Mouse (Mus musculus) R1 (cell line): ENCODE measurements at regions not wholly inside any gene's neighbourhood (a gene's known extent, or its start where the extent isn't known, plus 50 kb on each side); places are given as distances from the start of the nearest gene placed in this dataset.
A peak's percentile ranks its signal among the peaks of the same experiment; 100 is the strongest.
"Not testable (repeated sequence)": the region's sequence is repeated elsewhere in the genome, so short reads cannot be mapped to it uniquely, and the experiment has no call there.

Experiments used
- DNase-seq: peaks from one replicate; pipeline ENCODE4 v3.0.0-alpha.2; 2018; ENCODE audit warnings: low read depth, low spot score

GRCm38 (mm10) chr11:12589757-12590373 is 125.1 kb upstream of the Cobl start:
- no peak for DNase-seq

GRCm38 (mm10) chr11:12584851-12585680 is 120.3 kb upstream of the Cobl start:
- not testable (repeated sequence) for DNase-seq

- peak; percentile 58 for DNase-seq
Measured at GRCm38 (mm10) chr11:12578999-12579576, 114.3 kb upstream of the Cobl start.

GRCm38 (mm10) chr11:12559663-12560062 is 94.9 kb upstream of the Cobl start:
- DNase-seq, result no peak

GRCm38 (mm10) chr11:12558995-12559633 is 94.4 kb upstream of the Cobl start:
- peak; percentile 75 for DNase-seq

GRCm38 (mm10) chr11:12558176-12558575 is 93.4 kb upstream of the Cobl start:
- no peak for DNase-seq

GRCm38 (mm10) chr11:12545771-12546170 is 81.0 kb upstream of the Cobl start:
- DNase-seq, result no peak

GRCm38 (mm10) chr11:12543042-12543441 is 78.3 kb upstream of the Cobl start:
- DNase-seq, result peak; percentile 38

- DNase-seq, result peak; percentile 73
Measured at GRCm38 (mm10) chr11:12540333-12540870, 75.6 kb upstream of the Cobl start.

GRCm38 (mm10) chr11:12535063-12535462 is 70.3 kb upstream of the Cobl start:
- DNase-seq, result no peak

- DNase-seq, result peak; percentile 98
Measured at GRCm38 (mm10) chr11:12532288-12532687, 67.5 kb upstream of the Cobl start.

GRCm38 (mm10) chr11:12522063-12522462 is 57.3 kb upstream of the Cobl start:
- peak; percentile 60 for DNase-seq

- no peak for DNase-seq
Measured at GRCm38 (mm10) chr11:12521286-12521685, 56.5 kb upstream of the Cobl start.

GRCm38 (mm10) chr11:12516374-12516773 is 51.6 kb upstream of the Cobl start:
- DNase-seq, result peak; percentile 60
